ENCODE assay signal across 26 mouse cellular contexts in genomic region chr11:87313533-87313932, GRCm38 (mm10). TPM values are rescaled to one million over a fixed set of nuclear protein-coding genes. Genes with fewer than 3 reads are reported as not detected.
DNase-seq lines count a peak whose midpoint lies in the region; ATAC-seq and TF ChIP-seq lines count a peak whose summit lies in the region.
"Had no signal": no experiment of that assay in that cellular context is flagged by ENCODE, and none has a peak within 500 bp of the region (broad histone marks: within the 10 kb centered on the region; RNA-seq: fewer than 3 reads in every experiment).

No protein-coding gene starts in this region.

- no peaks in the 10 kb centered on the region for H3K9me3 ChIP-seq in forebrain, postnatal 0 days (ENCODE audit: low read length)
- H3K9me3 ChIP-seq in forebrain, embryonic 16.5 days (ENCODE audit: control insufficient read depth, low read length), result no peaks in the 10 kb centered on the region
- H3K9me3 ChIP-seq in heart, embryonic 12.5 days (replicated peaks), result no peaks in the 10 kb centered on the region
- H3K9me3 ChIP-seq in midbrain, postnatal 0 days (ENCODE audit: low read length), result no peaks in the 10 kb centered on the region
- no peaks in the 10 kb centered on the region for H3K9me3 ChIP-seq in midbrain, embryonic 10.5 days (replicated peaks)
- no peaks in the 10 kb centered on the region for H3K9me3 ChIP-seq in heart, postnatal 0 days (replicated peaks; ENCODE audit: control insufficient read depth, low read length)
- H3K9me3 ChIP-seq: forebrain, embryonic 12.5 days; limb, embryonic 15.5 days; liver, embryonic 13.5 days; neural tube, embryonic 15.5 days had no signal

- no peak; the same call in 1 of the 2 replicates for ATAC-seq in forebrain, postnatal 0 days
- no peak for ATAC-seq in forebrain, embryonic 16.5 days
- ATAC-seq in heart, embryonic 12.5 days (ENCODE audit: insufficient number of reproducible peaks, low FRiP score), result no peak
- no peak for ATAC-seq in midbrain, postnatal 0 days (ENCODE audit: low FRiP score)
- ATAC-seq in heart, postnatal 0 days (ENCODE audit: insufficient read depth, low read depth), result no peak
- ATAC-seq: intestine, postnatal 0 days had no signal

- no peaks in the 10 kb centered on the region for H3K27me3 ChIP-seq in forebrain, postnatal 0 days (ENCODE audit: insufficient read depth, low read length)
- no peaks in the 10 kb centered on the region for H3K27me3 ChIP-seq in forebrain, embryonic 16.5 days (replicated peaks; ENCODE audit: control insufficient read depth, insufficient read depth, low read length)
- H3K27me3 ChIP-seq in heart, embryonic 12.5 days (replicated peaks), result no peaks in the 10 kb centered on the region
- no peaks in the 10 kb centered on the region for H3K27me3 ChIP-seq in midbrain, postnatal 0 days (ENCODE audit: insufficient read depth, low read length)
- no peaks in the 10 kb centered on the region for H3K27me3 ChIP-seq in midbrain, embryonic 10.5 days (ENCODE audit: low read depth, poor library complexity, severe bottlenecking)
- H3K27me3 ChIP-seq in heart, postnatal 0 days (ENCODE audit: control insufficient read depth, insufficient read depth, low read length), result no peaks in the 10 kb centered on the region
- H3K27me3 ChIP-seq: forebrain, embryonic 12.5 days; limb, embryonic 15.5 days; liver, embryonic 13.5 days; neural tube, embryonic 15.5 days had no signal

- TF ChIP-seq EP300 in heart, postnatal 0 days (IDR thresholded peaks at IDR 0.05; ENCODE audit: low read depth), result no peak

- H3K36me3 ChIP-seq in forebrain, postnatal 0 days (ENCODE audit: insufficient read depth), result no peaks in the 10 kb centered on the region
- H3K36me3 ChIP-seq in forebrain, embryonic 16.5 days (ENCODE audit: control insufficient read depth, insufficient read depth), result no peaks in the 10 kb centered on the region
- no peaks in the 10 kb centered on the region for H3K36me3 ChIP-seq in heart, embryonic 12.5 days
- H3K36me3 ChIP-seq in midbrain, postnatal 0 days (ENCODE audit: insufficient read depth, low read length), result no peaks in the 10 kb centered on the region
- no peaks in the 10 kb centered on the region for H3K36me3 ChIP-seq in midbrain, embryonic 10.5 days
- no peaks in the 10 kb centered on the region for H3K36me3 ChIP-seq in heart, postnatal 0 days (replicated peaks; ENCODE audit: control insufficient read depth, insufficient read depth, low read length)
- H3K36me3 ChIP-seq: forebrain, embryonic 12.5 days; limb, embryonic 15.5 days; liver, embryonic 13.5 days; neural tube, embryonic 15.5 days had no signal

- intact Hi-C loops in gastrocnemius, adult 2 months (cut with DNase I), result no loop called here

- no peak for TF ChIP-seq CTCF in forebrain, postnatal 0 days (IDR thresholded peaks at IDR 0.05; ENCODE audit: low read depth)
- no peak for TF ChIP-seq CTCF in midbrain, postnatal 0 days (IDR thresholded peaks at IDR 0.05)
- no peak for TF ChIP-seq CTCF in heart, postnatal 0 days (IDR thresholded peaks at IDR 0.05; ENCODE audit: low read depth)
- TF ChIP-seq CTCF in gastrocnemius, adult 2 months (IDR thresholded peaks at IDR 0.05), result no peak

- H3K4me2 ChIP-seq in forebrain, postnatal 0 days (ENCODE audit: low read depth), result no peak overlapping the region
- H3K4me2 ChIP-seq in forebrain, embryonic 16.5 days (ENCODE audit: low read length), result no peak overlapping the region
- H3K4me2 ChIP-seq in heart, embryonic 12.5 days, result no peak overlapping the region
- no peak overlapping the region for H3K4me2 ChIP-seq in midbrain, postnatal 0 days (ENCODE audit: low read depth, low read length, poor library complexity, severe bottlenecking)
- H3K4me2 ChIP-seq in heart, postnatal 0 days (ENCODE audit: low read depth, low read length), result no peak overlapping the region
- H3K4me2 ChIP-seq: forebrain, embryonic 12.5 days; limb, embryonic 15.5 days; liver, embryonic 13.5 days; neural tube, embryonic 15.5 days had no signal

- WGBS in forebrain, postnatal 0 days, result 41% methylated on average over 3 of the region's 3 CpGs
- WGBS in forebrain, embryonic 16.5 days, result 56% methylated on average over 3 of the region's 3 CpGs
- 36% methylated on average over 3 of the region's 3 CpGs for WGBS in heart, embryonic 12.5 days
- 49% methylated on average over 3 of the region's 3 CpGs for whole genome bisulfite sequencing in midbrain, postnatal 0 days
- 80% methylated on average over 3 of the region's 3 CpGs for WGBS in midbrain, embryonic 10.5 days
- WGBS in heart, postnatal 0 days, result 18% methylated on average over 3 of the region's 3 CpGs

- no peak overlapping the region for H3K9ac ChIP-seq in forebrain, postnatal 0 days
- no peak overlapping the region for H3K9ac ChIP-seq in forebrain, embryonic 16.5 days (replicated peaks; ENCODE audit: low read depth, low read length)
- H3K9ac ChIP-seq in heart, embryonic 12.5 days, result no peak overlapping the region
- H3K9ac ChIP-seq in midbrain, postnatal 0 days (replicated peaks; ENCODE audit: low read length, poor library complexity, severe bottlenecking), result no peak overlapping the region
- H3K9ac ChIP-seq in heart, postnatal 0 days (replicated peaks; ENCODE audit: low read depth, low read length), result no peak overlapping the region
- H3K9ac ChIP-seq: forebrain, embryonic 12.5 days; limb, embryonic 15.5 days; liver, embryonic 13.5 days; neural tube, embryonic 15.5 days had no signal

- peak overlapping the region; percentile 66 for H3K27ac ChIP-seq in forebrain, postnatal 0 days (ENCODE audit: low read depth, low read length)
- no peak overlapping the region for H3K27ac ChIP-seq in forebrain, embryonic 16.5 days (ENCODE audit: low read length)
- peak overlapping the region; percentile 70; the same call in 1 of the 2 replicates for H3K27ac ChIP-seq in heart, embryonic 12.5 days (ENCODE audit: poor library complexity, severe bottlenecking)
- 0 out of 2 replicates have a peak overlapping the region, but pooled peaks have one; percentile 2 for H3K27ac ChIP-seq in midbrain, postnatal 0 days (ENCODE audit: low read depth, low read length)
- H3K27ac ChIP-seq in midbrain, embryonic 10.5 days (replicated peaks), result no peak overlapping the region
- H3K27ac ChIP-seq in heart, postnatal 0 days (ENCODE audit: low read depth), result peak overlapping the region; percentile 89
- no peak overlapping the region for H3K27ac ChIP-seq in gastrocnemius, adult 2 months
- H3K27ac ChIP-seq: forebrain, embryonic 12.5 days; limb, embryonic 15.5 days; liver, embryonic 13.5 days; macrophage; neural tube, embryonic 15.5 days had no signal

- H3K4me1 ChIP-seq in forebrain, postnatal 0 days (ENCODE audit: insufficient read depth), result peaks cover 3% of the 10 kb centered on the region; the same call in 1 of the 2 replicates
- no peaks in the 10 kb centered on the region; the same call in 1 of the 2 replicates for H3K4me1 ChIP-seq in forebrain, embryonic 16.5 days (replicated peaks; ENCODE audit: control insufficient read depth, insufficient read depth, low read length)
- H3K4me1 ChIP-seq in heart, embryonic 12.5 days (replicated peaks), result peaks cover 19% of the 10 kb centered on the region
- peaks cover 2% of the 10 kb centered on the region; the same call in 1 of the 2 replicates for H3K4me1 ChIP-seq in midbrain, postnatal 0 days (ENCODE audit: insufficient read depth, low read length)
- H3K4me1 ChIP-seq in midbrain, embryonic 10.5 days, result no peaks in the 10 kb centered on the region
- H3K4me1 ChIP-seq in heart, postnatal 0 days (ENCODE audit: control insufficient read depth, insufficient read depth), result peaks cover 16% of the 10 kb centered on the region
- H3K4me1 ChIP-seq: limb, embryonic 15.5 days; neural tube, embryonic 15.5 days had no signal

- DNase-seq in forebrain, postnatal 0 days, result peak; percentile 27
- no peak for DNase-seq in heart, postnatal 4 days
- no peak for DNase-seq in midbrain, postnatal 0 days (ENCODE audit: low spot score)
- DNase-seq in midbrain, embryonic 10.5 days (ENCODE audit: low spot score), result no peak
- DNase-seq in heart, postnatal 0 days (ENCODE audit: low spot score), result peak; percentile 75
- no peak for DNase-seq in gastrocnemius, adult 2 months
- DNase-seq: adrenal gland, postnatal 14 days; cerebellum, adult 2 months; cerebellum, postnatal 14 days; gastrocnemius, postnatal 25 days; kidney, postnatal 25 days; liver, embryonic 13.5 days; lung, adult 18-20 months; lung, postnatal 10 days; midbrain, embryonic 14.5 days; retina, postnatal 1 day; right cerebral cortex, postnatal 14 days; thymus, postnatal 4 days had no signal

- H3K4me3 ChIP-seq in forebrain, postnatal 0 days (ENCODE audit: low read depth, low read length), result no peak overlapping the region
- no peak overlapping the region for H3K4me3 ChIP-seq in forebrain, embryonic 16.5 days (replicated peaks; ENCODE audit: low read length)
- H3K4me3 ChIP-seq in heart, embryonic 12.5 days, result no peak overlapping the region
- no peak overlapping the region for H3K4me3 ChIP-seq in midbrain, postnatal 0 days (ENCODE audit: low read depth, low read length)
- no peak overlapping the region for H3K4me3 ChIP-seq in midbrain, embryonic 10.5 days
- H3K4me3 ChIP-seq in heart, postnatal 0 days (ENCODE audit: low read depth, low read length), result no peak overlapping the region
- H3K4me3 ChIP-seq in gastrocnemius, adult 2 months, result no peak overlapping the region
- H3K4me3 ChIP-seq: erythroblast, embryonic 14.5 days; forebrain, embryonic 12.5 days; limb, embryonic 15.5 days; liver, embryonic 13.5 days; neural tube, embryonic 15.5 days had no signal

RNA-seq across cellular contexts. Expression of gene Ppm1e, which starts 45.3 kb away (rescaled TPM):
- total RNA-seq in forebrain, postnatal 0 days (2014; rRNA removed), result 72.6 and 85.0 TPM in 2 replicates
- polyA plus RNA-seq in forebrain, postnatal 0 days (2015; fragmentation: Nextera tagmentation; extraction: Ambion mirVana), result 14.3 and 18.9 TPM in 2 replicates
- polyA plus RNA-seq in forebrain, embryonic 16.5 days (2015; fragmentation: Nextera tagmentation; extraction: Ambion mirVana), result 23.1 and 26.5 TPM in 2 replicates
- polyA plus RNA-seq in heart, embryonic 12.5 days (2016; fragmentation: Nextera tagmentation; extraction: Ambion mirVana), result 3.8 and 5.4 TPM in 2 replicates
- 10 to 100 TPM; 18.1 to 18.7 TPM for total RNA-seq in heart, postnatal 4 days (2021)
- total RNA-seq in midbrain, postnatal 0 days (2014; rRNA removed), result 78.4 and 102 TPM in 2 replicates
- polyA plus RNA-seq in midbrain, postnatal 0 days (2015; fragmentation: Nextera tagmentation; extraction: Ambion mirVana), result 19.2 and 20.8 TPM in 2 replicates
- 5.8 and 8.5 TPM in 2 replicates for polyA plus RNA-seq in midbrain, embryonic 10.5 days (2016; fragmentation: Nextera tagmentation; extraction: Ambion mirVana)
- 10.3 and 19.9 TPM in 2 replicates for total RNA-seq in heart, postnatal 0 days (2014; rRNA removed; ENCODE audit: low replicate concordance)
- 3.5 and 4.3 TPM in 2 replicates for polyA plus RNA-seq in heart, postnatal 0 days (2015; fragmentation: Nextera tagmentation; extraction: Ambion mirVana)
- total RNA-seq in gastrocnemius, adult 2 months (2021), result under 1 TPM; 0.36 to 0.50 TPM

Comparison
In these comparisons a context has a peak if more than half of its experiments do, and no peak if none do; other contexts are left out.
1. DNase-seq: peak in forebrain, postnatal 0 days (single experiment) and heart, postnatal 0 days (single experiment); none in heart, postnatal 4 days (single experiment), midbrain, postnatal 0 days (single experiment), midbrain, embryonic 10.5 days (single experiment) and gastrocnemius, adult 2 months (single experiment).
2. H3K27ac ChIP-seq: peak in forebrain, postnatal 0 days (single experiment), heart, embryonic 12.5 days (single experiment), midbrain, postnatal 0 days (single experiment) and heart, postnatal 0 days (single experiment); none in forebrain, embryonic 16.5 days (single experiment), midbrain, embryonic 10.5 days (single experiment) and gastrocnemius, adult 2 months (single experiment).